Mouse (Mus musculus) liver, adult 2 months (tissue): ENCODE measurements around the gene Tango2.

ENCODE experiments used
- CTCF ChIP-seq: fragments of 200-500 bp; IDR thresholded peaks from 2 replicates; pipeline ENCODE4 v1.5.1; 2011; ENCODE audit warnings: low read depth, low read length, control low read depth
- POLR2A ChIP-seq: fragments of 200-500 bp; IDR thresholded peaks from 2 replicates; pipeline ENCODE4 v1.6.1; 2011; ENCODE audit warnings: low read length, control low read depth; ENCODE audit not compliant: insufficient read depth; ENCODE audit errors: extremely low read depth

- no peak for TF ChIP-seq CTCF
- TF ChIP-seq POLR2A, result no peak
Observed at GRCm38 (mm10) chr16:18342076-18342475, 5.8 kb downstream of the Tango2 start.
